Mouse (Mus musculus): ENCODE measurements around the gene Tmem141.

DNA sequence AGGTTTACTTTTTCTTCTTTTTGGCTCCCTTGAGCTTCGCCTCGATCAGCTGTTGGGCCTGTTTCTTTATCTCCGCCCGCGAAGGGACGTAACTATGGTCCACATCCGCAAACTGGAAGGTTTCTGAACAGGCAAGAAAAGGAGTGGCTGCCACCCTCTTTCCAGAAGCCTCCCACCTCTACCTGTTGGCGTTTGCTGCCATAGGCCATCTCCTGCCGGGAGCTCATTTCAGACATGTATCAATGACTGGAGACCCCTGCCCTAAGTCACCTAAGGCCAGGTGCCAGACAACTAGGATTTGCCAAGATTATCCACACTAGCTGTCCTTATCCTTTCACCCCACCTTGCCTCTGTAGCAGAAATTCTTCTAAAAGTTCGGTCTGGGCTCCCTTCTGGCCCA is 13.1 kb downstream of the Tmem141 start:
- TF ChIP-seq CTCF (IDR thresholded peaks at IDR 0.05) (no peak), EP300 (IDR thresholded peaks at IDR 0.05) (no peak)

All from lung, postnatal 0 days (tissue).